11 mouse cellular contexts compared by ENCODE assay signal in genomic region chr9:70794643-70795438, GRCm38 (mm10).
DNase-seq lines count a peak whose midpoint lies in the region; TF ChIP-seq lines count a peak whose summit lies in the region.
"Had no signal": no experiment of that assay in that cellular context is flagged by ENCODE, and none has a peak within 500 bp of the region (broad histone marks: within the 10 kb centered on the region; RNA-seq: fewer than 3 reads in every experiment).

No protein-coding gene starts in this region.

- no peak for TF ChIP-seq POLR2A in myocyte (IDR thresholded peaks at IDR 0.05; ENCODE audit: insufficient read length, low read depth)

- H3ac ChIP-seq in myocyte (ENCODE audit: control insufficient read depth, insufficient read length): no peak overlapping the region

- H3K36me3 ChIP-seq in myocyte (ENCODE audit: control insufficient read depth, insufficient read depth): no peaks in the 10 kb centered on the region
- H3K36me3 ChIP-seq: forebrain, embryonic 10.5 days had no signal

- no peaks in the 10 kb centered on the region for H3K27me3 ChIP-seq in myocyte (ENCODE audit: control insufficient read depth, insufficient read depth, insufficient read length)

- intact Hi-C loops in heart, postnatal 25 days (cut with DNase I): no loop called here

- peak; percentile 15 to 19 for DNase-seq in heart, adult 18-20 months
- DNase-seq in heart, postnatal 25 days (ENCODE audit: low spot score): no peak
- peak; percentile 13 for DNase-seq in ovary, adult 18-20 months (ENCODE audit: low spot score)
- no peak for DNase-seq in ovary, postnatal 36 days (ENCODE audit: low spot score)
- peak; percentile 43 for DNase-seq in brain, adult 2 months (ENCODE audit: low read depth, low spot score)
- DNase-seq in retina, embryonic 14.5 days (ENCODE audit: low spot score): no peak
- DNase-seq in MN1 (ENCODE audit: low spot score): no peak
- DNase-seq: cerebellum, postnatal 36 days; right cerebral cortex, postnatal 4 days had no signal

- H3K4me3 ChIP-seq in myocyte: no peak overlapping the region
- H3K4me3 ChIP-seq: forebrain, embryonic 10.5 days had no signal

- no peaks in the 10 kb centered on the region for H3K79me2 ChIP-seq in myocyte (ENCODE audit: control insufficient read depth, insufficient read depth)

- no peak overlapping the region for H3K4me2 ChIP-seq in myocyte (ENCODE audit: low read depth)

TF ChIP-seq in myocyte, 11 proteins besides CTCF, POLR2A, EP300 and RAD21:
- no peak for TF ChIP-seq USF1 (IDR thresholded peaks at IDR 0.05; ENCODE audit: low read depth)
- no peak for TF ChIP-seq SRF (IDR thresholded peaks at IDR 0.05; ENCODE audit: control insufficient read depth, insufficient read length, low read depth)
- no peak for TF ChIP-seq TCF12 (IDR thresholded peaks at IDR 0.05; ENCODE audit: insufficient read depth, poor library complexity, severe bottlenecking)
- 0 out of 2 replicates have a peak, but pooled peaks have one; percentile 61 for TF ChIP-seq CEBPB (IDR thresholded peaks at IDR 0.05; ENCODE audit: insufficient read depth, poor library complexity, severe bottlenecking)

Comparison
In these comparisons a context has a peak if more than half of its experiments do, and no peak if none do; other contexts are left out.
1. DNase-seq: peak in heart, adult 18-20 months (2 of 2), ovary, adult 18-20 months (single experiment) and brain, adult 2 months (single experiment); none in heart, postnatal 25 days (single experiment), ovary, postnatal 36 days (single experiment), retina, embryonic 14.5 days (single experiment) and MN1 (single experiment).